Mouse (Mus musculus) kidney, postnatal 0 days (tissue): ENCODE results near the gene Zranb1. TPM values are rescaled to one million over a fixed set of nuclear protein-coding genes. Genes with fewer than 3 reads are reported as not detected.

Experiments
- ATAC-seq: fragments of 200-750 bp; cut with Nextera tagmentation; replicated peaks from 2 replicates; pipeline ENCODE4 v1.8.0; 2017; ENCODE audit warnings: low read depth, moderate number of reproducible peaks, moderate TSS enrichment, moderate library complexity; ENCODE audit not compliant: low FRiP score
- DNase-seq: peaks from one replicate; pipeline ENCODE4 v3.0.0-alpha.2; 2016; ENCODE audit warnings: low spot score
- H3K27ac ChIP-seq: fragments of 300-500 bp; sonication (generic); 2 replicates; pipeline ENCODE4 v1.5.1; 2014; ENCODE audit warnings: mild to moderate bottlenecking
- H3K27me3 ChIP-seq: fragments of 300-500 bp; sonication (generic); 2 replicates; pipeline ENCODE4 v1.6.1; 2014; ENCODE audit warnings: low read length, mixed read lengths; ENCODE audit not compliant: insufficient read depth
- H3K36me3 ChIP-seq: fragments of 300-500 bp; sonication (generic); 2 replicates; pipeline ENCODE4 v1.6.1; 2014; ENCODE audit warnings: low read length, mixed read lengths; ENCODE audit not compliant: insufficient read depth
- H3K4me1 ChIP-seq: fragments of 300-500 bp; sonication (generic); replicated peaks from 2 replicates; pipeline ENCODE4 v1.6.1; 2014; ENCODE audit warnings: antibody characterized with exemption, low read length, mixed read lengths; ENCODE audit not compliant: insufficient read depth
- H3K4me2 ChIP-seq: fragments of 300-500 bp; sonication (generic); 2 replicates; pipeline ENCODE4 v1.6.1; 2014; ENCODE audit warnings: mild to moderate bottlenecking, low read length, moderate library complexity, mixed read lengths
- H3K4me3 ChIP-seq: fragments of 300-500 bp; sonication (generic); replicated peaks from 2 replicates; pipeline ENCODE4 v1.5.1; 2014; ENCODE audit warnings: low read depth, low read length
- H3K9ac ChIP-seq: fragments of 300-500 bp; sonication (generic); 2 replicates; pipeline ENCODE4 v1.6.1; 2014; ENCODE audit warnings: low read depth, low read length
- H3K9me3 ChIP-seq: fragments of 300-500 bp; sonication (generic); replicated peaks from 2 replicates; pipeline ENCODE4 v1.6.1; 2016; ENCODE audit warnings: low read length, inconsistent platforms, mixed read lengths
- CTCF ChIP-seq: IDR thresholded peaks from 2 replicates; pipeline ENCODE4 v1.5.1; 2016; ENCODE audit warnings: antibody characterized with exemption, low read depth, mild to moderate bottlenecking, moderate library complexity
- WGBS: fragments of 180-500 bp; shearing (Covaris S2); extraction: QIAGEN DNeasy Blood & Tissue Kit; methylation state at CpG from one replicate; pipeline ENCODE4 v1.1.7; 2014; 5-methylcytosine and 5-hydroxymethylcytosine counted together
- polyA plus RNA-seq: library from polyadenylated mRNA; unstranded; fragments of >200 nt; fragmentation: Nextera tagmentation; extraction: Ambion mirVana; gene quantifications from 2 replicates; pipeline ENCODE4 v1.2.1, GENCODE M21; 2015

Gene Zranb1
- polyA plus RNA-seq, 1 experiment from 2014 or later: 15.3 TPM

- ATAC-seq (no peak), DNase-seq (no peak)
- Histone ChIP-seq H3K36me3 (no peaks in the 10 kb centered on the region), H3K27ac (no peak overlapping the region), H3K4me3 (no peak overlapping the region), H3K9ac (no peak overlapping the region), H3K4me1 (no peaks in the 10 kb centered on the region), H3K27me3 (no peaks in the 10 kb centered on the region), H3K9me3 (no peaks in the 10 kb centered on the region), H3K4me2 (no peak overlapping the region)
- TF ChIP-seq CTCF: no peak
- WGBS: 50% methylated on average over 7 of the region's 7 CpGs
These were observed 35.9 kb upstream of the Zranb1 start for GRCm38 (mm10) chr7:132894841-132895555.

DNA sequence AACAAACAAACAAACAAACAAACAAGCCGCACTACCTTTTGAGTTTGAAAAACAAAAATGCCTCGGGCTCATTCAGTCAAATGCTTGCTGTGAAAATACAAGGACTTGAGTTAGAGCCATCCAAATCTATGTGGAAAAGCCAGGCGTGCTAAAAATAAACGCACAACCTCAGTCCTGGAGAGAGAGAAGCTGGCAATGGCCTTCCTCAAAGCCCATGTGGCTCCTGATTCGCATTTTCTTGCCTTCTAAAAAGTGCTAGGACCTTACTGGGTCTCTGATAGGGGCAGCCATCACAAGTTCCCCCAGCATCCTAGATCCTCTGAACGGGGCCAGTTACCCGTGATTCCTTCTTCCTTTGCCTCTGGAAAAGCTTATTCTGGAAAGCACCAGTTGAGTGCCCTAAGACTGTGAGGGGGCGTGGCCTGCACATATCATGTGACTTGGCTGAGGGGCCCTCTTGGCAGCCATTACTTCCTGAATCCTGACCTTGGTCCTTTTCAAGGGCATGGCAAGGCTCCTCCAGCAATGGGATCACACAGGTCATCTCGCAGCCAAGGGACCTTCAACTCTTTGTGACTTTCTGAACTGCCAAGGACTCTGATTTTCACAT lies 34.6 kb upstream of the Zranb1 start:
- 85% methylated on average over 9 of the region's 9 CpGs for WGBS
- ATAC-seq (peak; percentile 53; the same call in 1 of the 2 replicates), DNase-seq (no peak)
- Histone ChIP-seq H3K4me1 (no peaks in the 10 kb centered on the region), H3K27ac (no peak overlapping the region), H3K4me3 (no peak overlapping the region), H3K27me3 (no peaks in the 10 kb centered on the region), H3K4me2 (no peak overlapping the region), H3K9ac (no peak overlapping the region), H3K9me3 (no peaks in the 10 kb centered on the region), H3K36me3 (no peaks in the 10 kb centered on the region)
- no peak for TF ChIP-seq CTCF

- H3K9me3 ChIP-seq: no peaks in the 10 kb centered on the region
- no peaks in the 10 kb centered on the region for H3K27me3 ChIP-seq
- H3K27ac ChIP-seq: no peak overlapping the region
- WGBS: 91% methylated on average over 10 of the region's 10 CpGs
- TF ChIP-seq CTCF: 0 out of 2 replicates have a peak, but pooled peaks have one; percentile 22
- no peak overlapping the region for H3K9ac ChIP-seq
- DNase-seq (no peak), ATAC-seq (no peak)
- H3K36me3 ChIP-seq: no peaks in the 10 kb centered on the region
- no peak overlapping the region for H3K4me2 ChIP-seq
- no peaks in the 10 kb centered on the region for H3K4me1 ChIP-seq
- no peak overlapping the region for H3K4me3 ChIP-seq
These were observed 33.7 kb upstream of the Zranb1 start for GRCm38 (mm10) chr7:132897258-132897657.

- DNase-seq: no peak
- Histone ChIP-seq H3K27ac (no peak overlapping the region), H3K36me3 (no peaks in the 10 kb centered on the region), H3K4me2 (no peak overlapping the region), H3K9me3 (no peaks in the 10 kb centered on the region), H3K27me3 (no peaks in the 10 kb centered on the region), H3K4me3 (no peak overlapping the region), H3K9ac (no peak overlapping the region), H3K4me1 (no peaks in the 10 kb centered on the region)
- WGBS: 93% methylated on average over 2 of the region's 2 CpGs
- peak; percentile 66 for TF ChIP-seq CTCF
- ATAC-seq: no peak
These were observed 32.7 kb upstream of the Zranb1 start for GRCm38 (mm10) chr7:132898234-132898633.

GRCm38 (mm10) chr7:132900826-132901531 lies 30.0 kb upstream of the Zranb1 start:
- DNase-seq (no peak), ATAC-seq (no peak)
- Histone ChIP-seq H3K4me1 (no peaks in the 10 kb centered on the region), H3K4me3 (no peak overlapping the region), H3K27ac (no peak overlapping the region), H3K9ac (no peak overlapping the region), H3K4me2 (no peak overlapping the region), H3K27me3 (no peaks in the 10 kb centered on the region), H3K9me3 (no peaks in the 10 kb centered on the region), H3K36me3 (no peaks in the 10 kb centered on the region)
- WGBS: 46% methylated on average over 2 of the region's 2 CpGs
- no peak for TF ChIP-seq CTCF

- no peak overlapping the region for H3K9ac ChIP-seq
- H3K4me2 ChIP-seq: no peak overlapping the region
- 79% methylated on average over 3 of the region's 3 CpGs for WGBS
- ATAC-seq: no peak
- H3K27me3 ChIP-seq: no peaks in the 10 kb centered on the region
- no peak overlapping the region for H3K4me3 ChIP-seq
- TF ChIP-seq CTCF: peak; percentile 9; the same call in 1 of the 2 replicates
- H3K36me3 ChIP-seq: no peaks in the 10 kb centered on the region
- no peaks in the 10 kb centered on the region for H3K4me1 ChIP-seq
- DNase-seq: no peak
- no peak overlapping the region for H3K27ac ChIP-seq
- no peaks in the 10 kb centered on the region for H3K9me3 ChIP-seq
These were observed 27.1 kb upstream of the Zranb1 start for GRCm38 (mm10) chr7:132903796-132904195.
